Mouse (Mus musculus): ENCODE results near the gene Primpol. TPM values are rescaled to one million over a fixed set of nuclear protein-coding genes. Genes with fewer than 3 reads are reported as not detected.

The Primpol gene
- polyA plus RNA-seq, 1 experiment: 0.03 TPM

- no peak for TF ChIP-seq FLI1 (IDR thresholded peaks at IDR 0.05; ENCODE audit: low read length)
- no peak for TF ChIP-seq GATA1 (IDR thresholded peaks at IDR 0.05; ENCODE audit: borderline replicate concordance, low read length)
- H3K4me1 ChIP-seq: peaks cover 71% of the 10 kb centered on the region
- H3K36me3 ChIP-seq (replicated peaks; ENCODE audit: low read length): peaks cover 5% of the 10 kb centered on the region
Measured at GRCm38 (mm10) chr8:46550058-46550457, 67.0 kb downstream of the Primpol start.

GRCm38 (mm10) chr8:46547245-46547644 lies 69.8 kb downstream of the Primpol start:
- Histone ChIP-seq H3K36me3 (replicated peaks; ENCODE audit: low read length) (no peaks in the 10 kb centered on the region), H3K9me3 (no peaks in the 10 kb centered on the region), H3K4me1 (peaks cover 73% of the 10 kb centered on the region), H3K27me3 (replicated peaks) (peaks cover under 1% of the 10 kb centered on the region), H3K4me3 (replicated peaks) (peak overlapping the region; percentile 82)
- TF ChIP-seq GATA1 (IDR thresholded peaks at IDR 0.05; ENCODE audit: borderline replicate concordance, low read length): no peak
- no peak for TF ChIP-seq FLI1 (IDR thresholded peaks at IDR 0.05; ENCODE audit: low read length)

More at GRCm38 (mm10) chr8:46550058-46550457, 67.0 kb downstream of the Primpol start:
- no peaks in the 10 kb centered on the region for H3K27me3 ChIP-seq (replicated peaks)
- H3K4me3 ChIP-seq (replicated peaks): no peak overlapping the region
- H3K9me3 ChIP-seq: no peaks in the 10 kb centered on the region

- peak overlapping the region; percentile 82 for H3K4me3 ChIP-seq (replicated peaks)
- peaks cover 78% of the 10 kb centered on the region for H3K4me1 ChIP-seq
- H3K27me3 ChIP-seq (replicated peaks): peaks cover 4% of the 10 kb centered on the region
- H3K36me3 ChIP-seq (replicated peaks; ENCODE audit: low read length): no peaks in the 10 kb centered on the region
- H3K9me3 ChIP-seq: no peaks in the 10 kb centered on the region
- TF ChIP-seq GATA1 (IDR thresholded peaks at IDR 0.05; ENCODE audit: borderline replicate concordance, low read length) (peak; percentile 31; the same call in 1 of the 3 replicates), FLI1 (IDR thresholded peaks at IDR 0.05; ENCODE audit: low read length) (no peak)
Measured at GRCm38 (mm10) chr8:46546431-46547176, 70.4 kb downstream of the Primpol start.

DNA sequence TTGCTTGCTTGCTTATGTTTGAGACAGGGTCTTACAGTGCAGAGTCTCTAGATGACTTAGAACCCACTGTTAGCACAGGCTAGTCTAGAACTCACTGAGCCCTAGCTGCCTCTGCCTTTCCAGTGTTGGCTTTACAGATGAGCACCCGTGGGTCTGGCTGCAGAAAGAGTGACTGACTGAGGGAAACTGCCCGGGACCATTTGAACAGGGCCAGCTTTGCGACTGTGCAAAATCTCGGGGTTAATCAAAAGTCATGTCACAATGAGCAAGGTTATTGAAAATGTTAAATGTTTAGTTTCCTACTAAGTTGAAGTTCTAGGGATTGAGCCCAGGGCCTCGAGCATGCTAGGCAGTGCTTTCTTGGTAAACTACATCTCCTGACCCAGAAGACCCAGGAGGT lies 71.2 kb downstream of the Primpol start:
- Histone ChIP-seq H3K9me3 (no peaks in the 10 kb centered on the region), H3K4me3 (replicated peaks) (no peak overlapping the region), H3K27me3 (replicated peaks) (peaks cover 4% of the 10 kb centered on the region), H3K4me1 (peaks cover 75% of the 10 kb centered on the region), H3K36me3 (replicated peaks; ENCODE audit: low read length) (no peaks in the 10 kb centered on the region)
- TF ChIP-seq GATA1 (IDR thresholded peaks at IDR 0.05; ENCODE audit: borderline replicate concordance, low read length) (no peak), FLI1 (IDR thresholded peaks at IDR 0.05; ENCODE audit: low read length) (no peak)

DNA sequence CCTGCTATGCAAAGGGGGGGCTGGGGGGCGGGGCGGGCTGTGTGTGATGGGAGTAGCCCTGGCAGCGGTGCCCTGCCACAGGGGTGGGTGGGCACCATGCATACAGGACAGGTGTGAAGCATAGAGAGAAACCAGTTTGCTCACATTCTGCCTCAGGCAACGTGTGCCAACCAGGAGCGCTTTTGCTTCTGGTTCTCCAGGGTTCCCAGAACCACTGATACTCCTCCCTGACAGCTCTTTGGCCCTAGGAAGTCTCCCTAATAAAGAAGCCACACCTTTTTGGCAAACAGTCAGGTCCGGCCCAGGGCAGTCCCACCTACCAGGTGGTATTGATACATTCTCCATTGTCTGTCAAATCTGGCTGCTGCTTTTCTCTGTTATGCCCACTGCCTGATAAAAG lies 73.3 kb downstream of the Primpol start:
- H3K4me3 ChIP-seq (replicated peaks): no peak overlapping the region
- peaks cover 6% of the 10 kb centered on the region for H3K27me3 ChIP-seq (replicated peaks)
- peaks cover 59% of the 10 kb centered on the region for H3K4me1 ChIP-seq
- H3K9me3 ChIP-seq: no peaks in the 10 kb centered on the region
- no peak for TF ChIP-seq FLI1 (IDR thresholded peaks at IDR 0.05; ENCODE audit: low read length)
- TF ChIP-seq GATA1 (IDR thresholded peaks at IDR 0.05; ENCODE audit: borderline replicate concordance, low read length): no peak
- no peaks in the 10 kb centered on the region for H3K36me3 ChIP-seq (replicated peaks; ENCODE audit: low read length)

- Histone ChIP-seq H3K4me1 (peaks cover 55% of the 10 kb centered on the region), H3K27me3 (replicated peaks) (peaks cover 6% of the 10 kb centered on the region), H3K4me3 (replicated peaks) (no peak overlapping the region), H3K36me3 (replicated peaks; ENCODE audit: low read length) (no peaks in the 10 kb centered on the region), H3K9me3 (no peaks in the 10 kb centered on the region)
- TF ChIP-seq FLI1 (IDR thresholded peaks at IDR 0.05; ENCODE audit: low read length) (no peak), GATA1 (IDR thresholded peaks at IDR 0.05; ENCODE audit: borderline replicate concordance, low read length) (no peak)
Measured at GRCm38 (mm10) chr8:46543191-46543590, 73.8 kb downstream of the Primpol start.

GRCm38 (mm10) chr8:46539701-46540100 lies 77.3 kb downstream of the Primpol start:
- Histone ChIP-seq H3K27me3 (replicated peaks) (peaks cover 6% of the 10 kb centered on the region), H3K36me3 (replicated peaks; ENCODE audit: low read length) (peaks cover 24% of the 10 kb centered on the region), H3K4me1 (peaks cover 24% of the 10 kb centered on the region), H3K4me3 (replicated peaks) (no peak overlapping the region), H3K9me3 (no peaks in the 10 kb centered on the region)
- TF ChIP-seq GATA1 (IDR thresholded peaks at IDR 0.05; ENCODE audit: borderline replicate concordance, low read length) (no peak), FLI1 (IDR thresholded peaks at IDR 0.05; ENCODE audit: low read length) (no peak)

GRCm38 (mm10) chr8:46533926-46534325 lies 83.1 kb downstream of the Primpol start:
- Histone ChIP-seq H3K4me1 (no peaks in the 10 kb centered on the region), H3K36me3 (replicated peaks; ENCODE audit: low read length) (peaks cover 76% of the 10 kb centered on the region), H3K9me3 (no peaks in the 10 kb centered on the region), H3K27me3 (replicated peaks) (no peaks in the 10 kb centered on the region), H3K4me3 (replicated peaks) (no peak overlapping the region)
- TF ChIP-seq FLI1 (IDR thresholded peaks at IDR 0.05; ENCODE audit: low read length) (no peak), GATA1 (IDR thresholded peaks at IDR 0.05; ENCODE audit: borderline replicate concordance, low read length) (no peak)

DNA sequence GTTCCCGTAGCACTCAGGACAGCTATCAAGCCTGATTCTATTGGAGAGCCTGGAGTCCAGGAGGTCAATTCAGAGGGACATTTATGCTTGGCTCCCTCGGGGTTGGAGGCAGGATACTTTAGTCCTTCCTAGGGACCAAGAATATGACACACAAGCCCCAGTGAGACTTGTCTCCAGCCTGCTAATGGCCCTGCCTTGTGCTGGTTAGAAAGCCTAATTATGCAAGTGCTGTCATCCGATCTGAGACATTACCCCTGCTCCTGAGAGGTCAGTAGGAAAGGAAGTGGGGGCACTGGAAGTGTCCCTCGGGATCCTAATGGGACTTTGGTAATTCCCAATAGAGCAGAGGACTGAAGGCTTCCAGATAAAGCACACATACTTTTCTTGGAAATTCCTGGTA lies 86.5 kb downstream of the Primpol start:
- no peaks in the 10 kb centered on the region for H3K9me3 ChIP-seq
- H3K27me3 ChIP-seq (replicated peaks): no peaks in the 10 kb centered on the region
- H3K4me3 ChIP-seq (replicated peaks): no peak overlapping the region
- no peak for TF ChIP-seq FLI1 (IDR thresholded peaks at IDR 0.05; ENCODE audit: low read length)
- no peak for TF ChIP-seq GATA1 (IDR thresholded peaks at IDR 0.05; ENCODE audit: borderline replicate concordance, low read length)
- H3K4me1 ChIP-seq: peaks cover 3% of the 10 kb centered on the region; the same call in 1 of the 2 replicates
- H3K36me3 ChIP-seq (replicated peaks; ENCODE audit: low read length): peaks cover 85% of the 10 kb centered on the region

- Histone ChIP-seq H3K4me3 (replicated peaks) (no peak overlapping the region), H3K36me3 (replicated peaks; ENCODE audit: low read length) (peaks cover 86% of the 10 kb centered on the region), H3K9me3 (no peaks in the 10 kb centered on the region), H3K27me3 (replicated peaks) (no peaks in the 10 kb centered on the region), H3K4me1 (peaks cover 11% of the 10 kb centered on the region)
- TF ChIP-seq GATA1 (IDR thresholded peaks at IDR 0.05; ENCODE audit: borderline replicate concordance, low read length): no peak
- TF ChIP-seq FLI1 (IDR thresholded peaks at IDR 0.05; ENCODE audit: low read length): no peak
Measured at GRCm38 (mm10) chr8:46529508-46529907, 87.5 kb downstream of the Primpol start.

All from megakaryocyte, embryonic 14.5 days (primary cell).